Mouse (Mus musculus) neural tube, embryonic 15.5 days (tissue): ENCODE data around the gene Akr1cl. TPM values are rescaled to one million over a fixed set of nuclear protein-coding genes. Genes with fewer than 3 reads are reported as not detected.

ENCODE experiments used
- ATAC-seq: fragments of 200-750 bp; cut with Nextera tagmentation; 2 replicates; pipeline ENCODE4 v1.8.0; 2017; ENCODE audit warnings: mild to moderate bottlenecking, moderate TSS enrichment, moderate library complexity; ENCODE audit not compliant: low FRiP score
- H3K27ac ChIP-seq: fragments of 300-500 bp; sonication (generic); replicated peaks from 2 replicates; pipeline ENCODE4 v1.5.1; 2015; ENCODE audit warnings: mild to moderate bottlenecking, inconsistent platforms
- H3K27me3 ChIP-seq: fragments of 300-500 bp; sonication (generic); replicated peaks from 2 replicates; pipeline ENCODE4 v1.6.1; 2015; ENCODE audit warnings: inconsistent platforms
- H3K36me3 ChIP-seq: fragments of 300-500 bp; sonication (generic); 2 replicates; pipeline ENCODE4 v1.6.1; 2015; ENCODE audit warnings: inconsistent platforms
- H3K4me1 ChIP-seq: fragments of 300-500 bp; sonication (generic); 2 replicates; pipeline ENCODE4 v1.6.1; 2015; ENCODE audit warnings: inconsistent platforms
- H3K4me2 ChIP-seq: fragments of 300-500 bp; sonication (generic); 2 replicates; pipeline ENCODE4 v1.6.1; 2015; ENCODE audit warnings: inconsistent platforms, mild to moderate bottlenecking, moderate library complexity
- H3K4me3 ChIP-seq: fragments of 300-500 bp; sonication (generic); replicated peaks from 2 replicates; pipeline ENCODE4 v1.5.1; 2015; ENCODE audit warnings: mild to moderate bottlenecking, inconsistent platforms
- H3K9ac ChIP-seq: fragments of 300-500 bp; sonication (generic); replicated peaks from 2 replicates; pipeline ENCODE4 v1.6.1; 2015; ENCODE audit warnings: mild to moderate bottlenecking, inconsistent platforms
- H3K9me3 ChIP-seq: fragments of 300-500 bp; sonication (generic); replicated peaks from 2 replicates; pipeline ENCODE4 v1.6.1; 2016; ENCODE audit warnings: inconsistent platforms
- whole genome bisulfite sequencing: fragments of 180-500 bp; shearing (Covaris S2); methylation state at CpG from one replicate; pipeline ENCODE4 v1.1.7; 2015; ENCODE audit warnings: mixed read lengths; 5-methylcytosine and 5-hydroxymethylcytosine counted together
- polyA plus RNA-seq: library from polyadenylated mRNA; unstranded; fragments of >200 nt; fragmentation: Nextera tagmentation; extraction: Ambion mirVana; gene quantifications from 2 replicates; pipeline ENCODE4 v1.2.1, GENCODE M21; 2015

The Akr1cl gene
- polyA plus RNA-seq, 1 experiment from 2014 or later: not detected

- Histone ChIP-seq H3K9me3 (no peaks in the 10 kb centered on the region), H3K4me2 (no peak overlapping the region), H3K9ac (no peak overlapping the region), H3K36me3 (no peaks in the 10 kb centered on the region), H3K27ac (no peak overlapping the region), H3K4me3 (no peak overlapping the region), H3K4me1 (no peaks in the 10 kb centered on the region), H3K27me3 (no peaks in the 10 kb centered on the region)
- no peak for ATAC-seq
- WGBS: 84% methylated on average over 2 of the region's 2 CpGs
These were observed 10.9 kb upstream of the Akr1cl start for GRCm38 (mm10) chr1:65043433-65043832.

DNA sequence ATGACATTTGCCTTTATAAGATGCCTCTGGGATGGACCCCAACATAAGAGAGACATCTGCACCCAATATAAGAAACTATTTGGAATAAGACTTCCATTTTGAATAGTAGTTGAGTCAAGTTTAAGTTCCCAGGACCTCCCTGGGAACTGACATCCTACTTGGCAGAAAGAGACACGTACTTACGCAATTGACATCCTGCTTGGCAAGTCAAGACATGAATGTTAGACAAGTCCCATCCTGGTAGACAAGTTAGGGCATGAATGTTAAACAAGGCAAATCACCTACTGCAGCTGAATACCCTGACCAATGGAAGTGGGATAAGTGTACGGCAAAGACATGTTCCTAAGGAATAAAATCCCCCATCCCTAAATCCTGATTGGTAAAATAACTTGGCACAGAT is 9.3 kb upstream of the Akr1cl start:
- no peaks in the 10 kb centered on the region for H3K36me3 ChIP-seq
- H3K9me3 ChIP-seq: no peaks in the 10 kb centered on the region
- H3K9ac ChIP-seq: no peak overlapping the region
- 96% methylated on average over 3 of the region's 3 CpGs for WGBS
- H3K27me3 ChIP-seq: no peaks in the 10 kb centered on the region
- no peak overlapping the region for H3K4me2 ChIP-seq
- no peak overlapping the region for H3K4me3 ChIP-seq
- no peak overlapping the region for H3K27ac ChIP-seq
- no peaks in the 10 kb centered on the region for H3K4me1 ChIP-seq
- ATAC-seq: no peak

GRCm38 (mm10) chr1:65040806-65041205 is 8.2 kb upstream of the Akr1cl start:
- no peaks in the 10 kb centered on the region for H3K27me3 ChIP-seq
- no peak overlapping the region for H3K4me2 ChIP-seq
- no peak overlapping the region for H3K9ac ChIP-seq
- no peak for ATAC-seq
- no peaks in the 10 kb centered on the region for H3K9me3 ChIP-seq
- no peaks in the 10 kb centered on the region for H3K36me3 ChIP-seq
- 75% methylated on average over 6 of the region's 6 CpGs for WGBS
- no peaks in the 10 kb centered on the region for H3K4me1 ChIP-seq
- no peak overlapping the region for H3K27ac ChIP-seq
- H3K4me3 ChIP-seq: no peak overlapping the region

DNA sequence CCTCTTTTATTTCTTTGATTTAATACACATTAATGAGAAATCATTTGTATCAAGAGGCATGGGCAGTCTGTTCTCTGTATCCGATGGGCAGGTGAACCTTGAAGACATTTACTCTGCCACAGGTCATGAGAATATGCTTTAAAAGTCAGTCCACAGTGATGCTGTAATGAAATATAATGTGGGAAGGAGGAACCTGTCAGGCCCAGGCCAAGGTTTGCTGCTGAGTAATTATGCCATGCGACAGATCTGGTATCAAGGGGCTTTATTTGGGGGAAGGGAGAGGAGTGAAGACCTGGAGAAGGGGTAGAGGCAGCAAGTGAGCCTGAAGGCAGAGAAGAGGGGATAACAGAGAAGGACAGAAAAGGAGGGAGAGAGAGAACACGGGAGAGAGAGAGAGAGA is 7.1 kb upstream of the Akr1cl start:
- H3K9me3 ChIP-seq: no peaks in the 10 kb centered on the region
- WGBS: 81% methylated on average over 3 of the region's 3 CpGs
- ATAC-seq: no peak

DNA sequence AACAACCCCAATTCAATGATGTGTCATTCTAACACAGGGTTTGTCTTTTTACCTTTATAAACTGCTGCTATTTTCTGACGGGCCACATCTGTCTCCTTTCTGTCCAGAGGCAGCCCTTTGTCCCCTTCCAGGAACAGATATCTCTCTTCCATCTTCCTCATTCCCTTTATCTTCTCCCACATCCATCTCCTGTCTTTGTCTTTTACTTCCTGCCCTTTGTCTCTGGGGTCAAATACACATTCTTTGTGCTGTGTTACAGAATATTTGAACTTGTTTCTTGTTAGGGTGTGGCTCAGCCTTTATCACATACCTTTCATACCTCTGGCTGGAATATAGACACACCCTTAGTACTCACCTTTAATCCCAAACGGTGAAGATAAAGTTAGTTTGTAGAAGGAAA is 5.0 kb upstream of the Akr1cl start:
- no peak overlapping the region for H3K4me3 ChIP-seq
- H3K4me2 ChIP-seq: no peak overlapping the region
- no peaks in the 10 kb centered on the region for H3K4me1 ChIP-seq
- no peaks in the 10 kb centered on the region for H3K27me3 ChIP-seq
- no peaks in the 10 kb centered on the region for H3K9me3 ChIP-seq
- no peak overlapping the region for H3K27ac ChIP-seq
- ATAC-seq: no peak
- WGBS: 79% methylated on average over 2 of the region's 2 CpGs
- no peak overlapping the region for H3K9ac ChIP-seq
- no peaks in the 10 kb centered on the region for H3K36me3 ChIP-seq

More for the DNA sequence above, 7.1 kb upstream of the Akr1cl start:
- Histone ChIP-seq H3K27me3 (no peaks in the 10 kb centered on the region), H3K9ac (no peak overlapping the region), H3K4me1 (no peaks in the 10 kb centered on the region), H3K27ac (no peak overlapping the region), H3K36me3 (no peaks in the 10 kb centered on the region), H3K4me3 (no peak overlapping the region), H3K4me2 (no peak overlapping the region)

DNA sequence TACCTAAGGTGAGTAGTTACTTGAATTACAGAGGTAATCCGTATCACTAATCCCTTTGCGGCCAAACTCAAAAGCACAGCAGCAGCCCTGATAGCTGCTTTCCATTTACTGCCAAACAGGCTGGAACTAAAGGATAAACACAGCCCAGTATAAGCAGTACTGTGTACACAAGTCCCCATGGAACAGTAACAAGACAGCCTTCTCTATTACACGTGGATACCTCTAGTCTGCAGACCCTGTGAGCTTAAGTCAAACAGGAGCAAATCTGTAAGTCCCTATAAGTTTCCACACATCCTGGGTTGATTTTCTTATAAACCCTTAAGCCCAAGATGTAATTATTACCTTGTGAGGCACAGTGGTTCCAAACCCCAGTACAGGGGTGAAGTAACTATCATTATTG is 3.0 kb upstream of the Akr1cl start:
- ATAC-seq: no peak
- 47% methylated on average over 3 of the region's 3 CpGs for WGBS
- no peaks in the 10 kb centered on the region for H3K36me3 ChIP-seq
- H3K27ac ChIP-seq: no peak overlapping the region
- no peaks in the 10 kb centered on the region for H3K9me3 ChIP-seq
- no peak overlapping the region for H3K4me2 ChIP-seq
- H3K4me1 ChIP-seq: no peaks in the 10 kb centered on the region
- no peak overlapping the region for H3K4me3 ChIP-seq
- no peak overlapping the region for H3K9ac ChIP-seq
- H3K27me3 ChIP-seq: no peaks in the 10 kb centered on the region

- Histone ChIP-seq H3K9me3 (no peaks in the 10 kb centered on the region), H3K27ac (no peak overlapping the region), H3K9ac (no peak overlapping the region), H3K36me3 (no peaks in the 10 kb centered on the region), H3K4me1 (no peaks in the 10 kb centered on the region), H3K27me3 (no peaks in the 10 kb centered on the region), H3K4me2 (no peak overlapping the region), H3K4me3 (no peak overlapping the region)
- 73% methylated on average over 9 of the region's 9 CpGs for WGBS
- ATAC-seq: no peak
These were observed 4.4 kb downstream of the Akr1cl start for GRCm38 (mm10) chr1:65028206-65028605.

DNA sequence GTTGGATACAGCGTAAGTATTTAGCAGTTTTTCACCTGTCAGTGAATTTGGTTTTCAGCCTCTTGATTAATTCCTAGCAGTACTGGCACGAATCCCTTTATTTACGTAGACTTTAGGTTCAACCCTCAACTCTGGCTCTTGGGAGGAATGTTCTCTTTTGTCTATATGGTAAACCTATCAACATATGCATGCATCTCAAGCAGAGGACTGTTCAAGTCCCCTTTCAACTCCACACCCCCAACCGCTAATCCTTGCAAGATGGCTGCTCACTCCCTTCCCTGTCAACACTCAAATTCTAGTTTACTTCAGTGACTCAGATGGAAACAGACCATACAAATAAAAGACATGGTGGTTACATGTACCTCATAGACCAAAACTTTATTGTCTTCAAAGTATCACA is 19.8 kb downstream of the Akr1cl start:
- H3K27me3 ChIP-seq: no peaks in the 10 kb centered on the region
- H3K4me3 ChIP-seq: no peak overlapping the region
- no peaks in the 10 kb centered on the region for H3K9me3 ChIP-seq
- H3K9ac ChIP-seq: no peak overlapping the region
- H3K4me1 ChIP-seq: no peaks in the 10 kb centered on the region
- ATAC-seq: no peak
- H3K36me3 ChIP-seq: no peaks in the 10 kb centered on the region
- 86% methylated on average over 4 of the region's 4 CpGs for WGBS
- no peak overlapping the region for H3K4me2 ChIP-seq
- no peak overlapping the region for H3K27ac ChIP-seq

DNA sequence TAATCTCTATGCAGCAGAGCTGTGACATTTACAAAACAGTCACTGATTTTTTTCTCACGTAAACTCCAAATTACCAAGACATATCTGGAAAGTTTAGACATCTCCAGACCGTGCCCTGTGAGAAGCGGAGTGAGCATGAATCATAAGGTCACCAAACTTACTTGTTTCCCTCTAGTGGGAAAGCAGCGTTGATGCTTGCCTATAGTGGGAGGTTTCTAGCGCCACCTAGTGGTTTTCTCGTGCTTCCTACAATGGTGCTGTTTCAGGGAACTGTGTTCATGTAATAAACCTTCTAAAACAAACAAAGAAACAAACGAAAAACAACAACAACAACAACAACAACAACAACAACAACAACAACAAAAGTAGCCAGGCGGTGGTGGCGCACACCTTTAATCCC is 22.4 kb downstream of the Akr1cl start:
- Histone ChIP-seq H3K4me3 (no peak overlapping the region), H3K27ac (no peak overlapping the region), H3K4me1 (no peaks in the 10 kb centered on the region), H3K9ac (no peak overlapping the region), H3K9me3 (no peaks in the 10 kb centered on the region), H3K4me2 (no peak overlapping the region), H3K36me3 (no peaks in the 10 kb centered on the region), H3K27me3 (no peaks in the 10 kb centered on the region)
- peak; percentile 85; the same call in 1 of the 2 replicates for ATAC-seq
- WGBS: 17% methylated on average over 9 of the region's 9 CpGs

DNA sequence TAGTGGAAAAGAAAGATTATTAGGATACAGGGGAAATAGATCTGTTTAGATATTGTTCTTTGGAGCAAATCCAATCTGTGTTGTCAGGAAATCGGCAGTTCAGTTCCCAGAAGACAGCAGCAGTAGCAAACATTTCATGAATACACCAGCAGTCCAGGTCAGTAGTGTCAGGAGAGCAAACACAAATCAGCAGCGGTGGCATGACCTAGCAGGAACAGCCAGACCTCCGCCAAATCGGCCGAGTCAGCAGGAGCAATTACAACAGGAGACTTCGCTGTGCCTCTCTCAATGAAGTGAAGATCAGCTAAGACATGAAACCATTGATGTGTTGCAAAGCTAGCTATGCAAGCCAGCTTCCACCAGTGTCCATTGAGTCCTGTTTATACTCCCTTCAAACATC is 27.0 kb downstream of the Akr1cl start:
- H3K4me1 ChIP-seq: no peaks in the 10 kb centered on the region
- no peaks in the 10 kb centered on the region for H3K27me3 ChIP-seq
- H3K27ac ChIP-seq: no peak overlapping the region
- H3K4me2 ChIP-seq: no peak overlapping the region
- 87% methylated on average over 6 of the region's 6 CpGs for WGBS
- no peak for ATAC-seq
- no peak overlapping the region for H3K9ac ChIP-seq
- H3K9me3 ChIP-seq: no peaks in the 10 kb centered on the region
- H3K4me3 ChIP-seq: no peak overlapping the region
- no peaks in the 10 kb centered on the region for H3K36me3 ChIP-seq

GRCm38 (mm10) chr1:65004526-65004925 is 28.0 kb downstream of the Akr1cl start:
- 84% methylated on average over 4 of the region's 4 CpGs for WGBS
- Histone ChIP-seq H3K4me2 (no peak overlapping the region), H3K27me3 (no peaks in the 10 kb centered on the region), H3K9me3 (no peaks in the 10 kb centered on the region), H3K9ac (no peak overlapping the region), H3K27ac (no peak overlapping the region), H3K36me3 (no peaks in the 10 kb centered on the region), H3K4me3 (no peak overlapping the region), H3K4me1 (no peaks in the 10 kb centered on the region)
- no peak for ATAC-seq

GRCm38 (mm10) chr1:64993206-64993605 is 39.4 kb downstream of the Akr1cl start:
- Histone ChIP-seq H3K4me2 (no peak overlapping the region), H3K4me3 (no peak overlapping the region), H3K4me1 (no peaks in the 10 kb centered on the region), H3K27me3 (no peaks in the 10 kb centered on the region), H3K36me3 (no peaks in the 10 kb centered on the region), H3K9me3 (no peaks in the 10 kb centered on the region), H3K27ac (no peak overlapping the region), H3K9ac (no peak overlapping the region)
- WGBS: 84% methylated on average over 4 of the region's 4 CpGs
- no peak for ATAC-seq

DNA sequence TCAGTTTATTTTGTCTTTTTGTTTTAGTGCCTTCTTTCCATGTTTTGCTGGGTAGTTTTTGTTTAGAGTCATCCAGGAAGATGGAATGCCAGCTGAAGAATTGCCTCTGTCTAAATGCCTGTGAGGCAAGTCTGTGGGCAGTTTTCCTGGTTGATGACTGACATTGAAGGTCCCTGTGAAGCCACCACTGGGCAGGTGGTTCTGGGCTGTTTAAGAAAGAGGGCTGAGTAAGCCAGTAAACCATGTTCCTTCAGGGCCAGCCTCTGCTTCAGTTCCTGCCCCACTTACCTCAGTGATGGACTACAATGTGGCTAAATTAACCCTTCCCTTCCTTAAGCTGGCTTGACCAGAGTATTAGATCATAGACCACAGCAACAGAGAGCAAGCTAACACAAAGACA is 44.4 kb downstream of the Akr1cl start:
- Histone ChIP-seq H3K4me3 (no peak overlapping the region), H3K4me1 (no peaks in the 10 kb centered on the region), H3K9me3 (no peaks in the 10 kb centered on the region), H3K9ac (no peak overlapping the region), H3K4me2 (no peak overlapping the region), H3K27me3 (no peaks in the 10 kb centered on the region), H3K36me3 (no peaks in the 10 kb centered on the region), H3K27ac (no peak overlapping the region)
- ATAC-seq: no peak
